Mouse (Mus musculus): ENCODE data around the gene Sh3bp1. TPM values are rescaled to one million over a fixed set of nuclear protein-coding genes. Genes with fewer than 3 reads are reported as not detected.

Sh3bp1 gene
- 1.9 TPM for polyA plus RNA-seq (2014; fragmentation: Illumina TruSeq; extraction: RNeasy Lipid Tissue Mini Kit (QIAGEN cat#74804); ENCODE audit: low replicate concordance)

DNA sequence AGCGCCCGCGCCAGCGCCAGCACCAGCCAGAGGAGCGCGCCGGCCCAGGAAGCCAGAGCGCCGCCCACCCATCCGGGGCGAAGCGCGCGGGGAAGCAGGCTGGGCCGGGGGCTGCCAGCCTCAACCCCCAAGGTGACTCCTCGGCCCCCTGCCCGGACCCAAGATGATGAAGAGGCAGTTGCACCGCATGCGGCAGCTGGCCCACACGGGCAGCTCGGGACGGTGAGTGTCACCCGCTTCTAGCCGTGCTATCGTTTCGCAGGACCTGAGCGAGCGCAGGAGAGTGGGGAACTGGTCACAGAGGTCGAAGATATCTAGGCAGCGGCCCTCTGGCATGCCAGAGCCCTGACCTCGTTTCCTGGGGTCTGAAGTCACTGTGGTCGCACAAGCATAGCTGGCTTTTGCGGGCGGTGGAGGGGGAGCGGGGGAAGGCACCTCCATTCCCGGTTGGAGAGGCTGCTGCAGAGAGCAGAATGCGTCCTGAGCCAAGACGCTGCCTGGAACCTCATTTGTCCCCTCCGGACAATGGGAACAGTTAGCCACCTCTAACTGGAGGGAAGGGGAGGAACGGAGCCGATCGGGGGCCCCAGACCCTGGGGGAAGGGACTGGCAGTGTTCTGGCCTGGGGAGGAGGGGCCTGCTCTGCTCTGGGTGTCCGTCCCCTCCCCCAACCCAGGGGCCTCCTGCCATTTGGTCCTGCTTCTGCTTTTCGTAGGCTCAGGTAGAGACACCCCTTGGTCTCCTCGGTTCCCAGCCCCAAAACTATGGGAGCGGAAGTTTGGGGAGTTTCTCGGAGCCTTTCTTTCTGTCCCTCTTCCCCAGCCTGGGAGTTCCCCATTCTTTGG is at the start of gene Sh3bp1:
Gene Sh3bp1 (plus strand): TSS at position 29 of the 845 bp plus-strand sequence.

DNA sequence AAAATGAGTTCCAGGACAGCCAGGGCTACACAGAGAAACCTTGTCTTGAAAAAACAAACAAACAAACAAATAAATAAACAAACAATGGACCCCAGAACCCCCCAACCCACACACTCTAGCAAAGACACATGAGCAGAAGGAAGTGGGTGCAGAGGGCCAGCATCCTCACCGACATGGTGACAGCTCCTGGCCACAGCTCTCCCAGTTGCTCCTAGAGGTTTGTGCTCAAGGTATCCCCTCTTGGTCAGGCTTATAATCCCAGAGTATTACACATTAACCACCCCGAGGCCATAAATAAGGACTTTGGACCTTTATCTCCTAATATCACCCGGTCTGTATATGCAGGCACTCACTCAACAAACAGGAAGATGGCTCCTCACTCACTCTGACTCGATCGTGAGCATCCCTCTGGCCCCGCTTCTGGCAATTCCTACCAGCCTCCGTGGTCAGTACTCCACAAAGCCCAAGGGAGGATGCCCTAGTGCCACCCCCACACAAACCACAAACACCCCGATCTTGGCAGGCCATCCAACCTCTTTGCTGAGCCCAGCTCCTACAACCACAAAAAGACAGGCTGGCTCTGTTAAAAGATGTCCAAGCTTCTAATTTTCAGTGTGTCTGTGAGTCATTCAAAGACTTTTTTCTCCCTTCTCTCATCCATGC is 44.1 kb upstream of the Sh3bp1 start, which contains the start of gene Lgals2:
Gene Lgals2 (minus strand): TSS at position 227 of the 663 bp plus-strand sequence.

GRCm38 (mm10) chr15:78876991-78877809 is 22.4 kb upstream of the Sh3bp1 start, which contains the start of gene Gga1:
Gene Gga1 (plus strand): TSS chr15:78877190.

GRCm38 (mm10) chr15:78899409-78899739 is 194 bp upstream of the Sh3bp1 start, which contains the start of gene Gm49510:
Gene Gm49510 (plus strand): TSS chr15:78899667.

GRCm38 (mm10) chr15:78913632-78914090 is 14.1 kb downstream of the Sh3bp1 start, which contains the start of gene Pdxp:
Gene Pdxp (plus strand): TSS chr15:78913919.

GRCm38 (mm10) chr15:78926021-78926919 is 26.7 kb downstream of the Sh3bp1 start, which contains the start of gene Lgals1:
Gene Lgals1 (plus strand): TSS chr15:78926725.

DNA sequence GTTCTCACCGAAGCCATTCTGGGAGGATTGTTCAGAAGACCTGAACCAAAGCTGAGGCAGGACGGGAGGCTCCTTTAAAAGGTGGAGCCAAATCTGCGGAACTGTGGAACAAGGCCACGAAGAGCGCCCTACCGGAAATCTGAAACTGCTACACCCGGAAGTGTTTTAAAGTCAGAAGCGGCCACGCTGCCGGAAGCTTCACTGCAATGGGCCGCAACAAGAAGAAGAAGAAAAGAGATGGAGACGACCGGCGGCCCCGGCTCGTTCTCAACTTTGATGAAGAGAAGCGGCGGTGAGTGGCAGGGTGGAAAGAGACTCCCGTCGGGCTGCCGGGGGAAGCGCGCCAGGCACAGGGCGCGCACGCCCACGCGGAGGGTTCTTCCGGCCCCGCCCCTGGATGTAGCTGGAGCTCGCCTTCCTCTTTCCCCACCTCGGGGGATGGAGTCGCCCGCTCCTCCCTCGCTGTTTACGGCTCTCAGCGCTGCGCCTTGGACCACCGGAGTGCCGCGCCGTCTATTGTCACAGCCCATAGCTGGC is 35.3 kb downstream of the Sh3bp1 start, which contains the start of gene Nol12:
Gene Nol12 (plus strand): TSS at position 150 of the 537 bp plus-strand sequence.

GRCm38 (mm10) chr15:78947657-78948056 is 48.1 kb downstream of the Sh3bp1 start, which contains the start of gene Triobp:
Gene Triobp (plus strand): TSS chr15:78947724.

Other genes starting within 250 kb of the Sh3bp1 start
- gene Elfn2, start 181.0 kb upstream of the Sh3bp1 start, polyA plus RNA-seq (2014; fragmentation: Illumina TruSeq; extraction: RNeasy Lipid Tissue Mini Kit (QIAGEN cat#74804); ENCODE audit: low replicate concordance): not detected
- 0.63 TPM for gene Mfng, start 126.3 kb upstream of the Sh3bp1 start, polyA plus RNA-seq (2014; fragmentation: Illumina TruSeq; extraction: RNeasy Lipid Tissue Mini Kit (QIAGEN cat#74804); ENCODE audit: low replicate concordance)
- 0.37 TPM for gene Card10, start 96.7 kb upstream of the Sh3bp1 start, polyA plus RNA-seq (2014; fragmentation: Illumina TruSeq; extraction: RNeasy Lipid Tissue Mini Kit (QIAGEN cat#74804); ENCODE audit: low replicate concordance)
- not detected for gene Cdc42ep1, start 57.1 kb upstream of the Sh3bp1 start, polyA plus RNA-seq (2014; fragmentation: Illumina TruSeq; extraction: RNeasy Lipid Tissue Mini Kit (QIAGEN cat#74804); ENCODE audit: low replicate concordance)
- 283 TPM for gene Lgals2, start 44.2 kb upstream of the Sh3bp1 start, polyA plus RNA-seq (2014; fragmentation: Illumina TruSeq; extraction: RNeasy Lipid Tissue Mini Kit (QIAGEN cat#74804); ENCODE audit: low replicate concordance)
- not detected for gene Gga1, start 22.6 kb upstream of the Sh3bp1 start, polyA plus RNA-seq (2014; fragmentation: Illumina TruSeq; extraction: RNeasy Lipid Tissue Mini Kit (QIAGEN cat#74804); ENCODE audit: low replicate concordance)
- gene Gm49510, start 101 bp upstream of the Sh3bp1 start, polyA plus RNA-seq (2014; fragmentation: Illumina TruSeq; extraction: RNeasy Lipid Tissue Mini Kit (QIAGEN cat#74804); ENCODE audit: low replicate concordance): not detected
- gene Pdxp, start 14.2 kb downstream of the Sh3bp1 start, polyA plus RNA-seq (2014; fragmentation: Illumina TruSeq; extraction: RNeasy Lipid Tissue Mini Kit (QIAGEN cat#74804); ENCODE audit: low replicate concordance): 0.22 TPM
- gene Lgals1, start 27.0 kb downstream of the Sh3bp1 start, polyA plus RNA-seq (2014; fragmentation: Illumina TruSeq; extraction: RNeasy Lipid Tissue Mini Kit (QIAGEN cat#74804); ENCODE audit: low replicate concordance): not detected
- 1.3 TPM for gene Nol12, start 35.2 kb downstream of the Sh3bp1 start, polyA plus RNA-seq (2014; fragmentation: Illumina TruSeq; extraction: RNeasy Lipid Tissue Mini Kit (QIAGEN cat#74804); ENCODE audit: low replicate concordance)
- 1.0 TPM for gene Triobp, start 48.0 kb downstream of the Sh3bp1 start, polyA plus RNA-seq (2014; fragmentation: Illumina TruSeq; extraction: RNeasy Lipid Tissue Mini Kit (QIAGEN cat#74804); ENCODE audit: low replicate concordance)
- gene H1f0, start 128.7 kb downstream of the Sh3bp1 start, polyA plus RNA-seq (2014; fragmentation: Illumina TruSeq; extraction: RNeasy Lipid Tissue Mini Kit (QIAGEN cat#74804); ENCODE audit: low replicate concordance): 171 TPM
- gene Galr3, start 142.1 kb downstream of the Sh3bp1 start, polyA plus RNA-seq (2014; fragmentation: Illumina TruSeq; extraction: RNeasy Lipid Tissue Mini Kit (QIAGEN cat#74804); ENCODE audit: low replicate concordance): not detected
- 1.9 TPM for gene Ankrd54, start 163.1 kb downstream of the Sh3bp1 start, polyA plus RNA-seq (2014; fragmentation: Illumina TruSeq; extraction: RNeasy Lipid Tissue Mini Kit (QIAGEN cat#74804); ENCODE audit: low replicate concordance)
- 47.0 TPM for gene Eif3l, start 175.4 kb downstream of the Sh3bp1 start, polyA plus RNA-seq (2014; fragmentation: Illumina TruSeq; extraction: RNeasy Lipid Tissue Mini Kit (QIAGEN cat#74804); ENCODE audit: low replicate concordance)
- gene Micall1, start 209.1 kb downstream of the Sh3bp1 start, polyA plus RNA-seq (2014; fragmentation: Illumina TruSeq; extraction: RNeasy Lipid Tissue Mini Kit (QIAGEN cat#74804); ENCODE audit: low replicate concordance): 7.6 TPM
- gene Polr2f, start 241.2 kb downstream of the Sh3bp1 start, polyA plus RNA-seq (2014; fragmentation: Illumina TruSeq; extraction: RNeasy Lipid Tissue Mini Kit (QIAGEN cat#74804); ENCODE audit: low replicate concordance): not detected
- gene 1700088E04Rik, start 241.5 kb downstream of the Sh3bp1 start, polyA plus RNA-seq (2014; fragmentation: Illumina TruSeq; extraction: RNeasy Lipid Tissue Mini Kit (QIAGEN cat#74804); ENCODE audit: low replicate concordance): not detected